Mouse (Mus musculus): Measurements from ENCODE around the gene Pax5. TPM values are rescaled to one million over a fixed set of nuclear protein-coding genes. Genes with fewer than 3 reads are reported as not detected.
A peak's percentile ranks its signal among the peaks of the same experiment; 100 is the strongest.

Pax5 gene
- total and polyA plus RNA-seq, 2 experiments from 2014 or later, result 3.0 to 46.0 TPM

DNA sequence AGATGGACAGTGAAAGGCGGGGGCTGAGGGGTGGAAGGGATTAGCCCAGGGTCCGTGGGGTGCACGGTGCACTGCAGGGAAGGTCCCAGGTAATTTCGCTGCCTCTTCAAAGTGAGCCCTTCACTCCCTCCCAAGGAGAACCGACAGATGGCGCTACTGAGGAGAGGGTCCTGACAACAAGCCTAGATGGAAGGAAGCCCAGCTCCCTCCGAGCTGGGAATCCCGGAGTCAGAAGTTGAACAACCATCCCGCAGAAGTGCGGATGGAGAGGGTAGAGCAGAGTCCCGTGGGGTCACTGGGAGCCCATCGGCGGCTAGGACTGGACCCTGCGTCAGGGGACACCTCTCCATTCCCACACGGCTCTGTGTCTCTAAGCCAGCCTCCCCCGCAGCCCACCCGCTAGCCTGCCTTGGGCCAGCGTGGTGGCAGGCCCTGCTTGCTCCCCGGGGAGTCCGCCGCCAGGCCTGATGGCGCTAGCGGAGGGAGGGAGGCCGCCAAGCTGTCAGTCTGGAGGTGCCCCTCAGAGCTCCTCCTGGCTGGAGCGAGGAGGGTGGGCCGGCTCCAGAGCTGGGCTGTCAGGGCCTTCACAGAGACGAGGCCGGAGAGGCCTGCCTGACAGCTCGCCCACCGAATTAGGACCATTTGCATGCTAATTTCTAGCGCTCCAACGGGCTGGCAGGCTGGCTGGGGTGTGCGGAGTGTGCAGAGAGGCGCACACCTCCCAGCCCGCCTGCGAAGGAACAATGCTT, 152.3 kb downstream of the Pax5 start:
- ATAC-seq (ENCODE audit: low FRiP score), result peak; percentile 67
- no peaks in the 10 kb centered on the region for H3K27me3 ChIP-seq (ENCODE audit: insufficient read depth, low read length)
- 5% methylated on average over 30 of the region's 36 CpGs for WGBS

GRCm38 (mm10) chr4:44556586-44557281, 153.6 kb downstream of the Pax5 start:
- WGBS, result 88% methylated on average over 9 of the region's 9 CpGs
- peak; percentile 41 for TF ChIP-seq CTCF (IDR thresholded peaks at IDR 0.05)

More for the DNA sequence above, 152.3 kb downstream of the Pax5 start:
- H3K27ac ChIP-seq (ENCODE audit: low read depth, low read length), result no peak overlapping the region
- peak overlapping the region; percentile 28 for H3K4me3 ChIP-seq (ENCODE audit: low read depth, low read length)
- H3K4me1 ChIP-seq (ENCODE audit: insufficient read depth, low read length), result peaks cover 4% of the 10 kb centered on the region
- DNase-seq (ENCODE audit: low spot score), result peak; percentile 83
- H3K9me3 ChIP-seq (ENCODE audit: low read length), result no peaks in the 10 kb centered on the region
- no peaks in the 10 kb centered on the region for H3K36me3 ChIP-seq (ENCODE audit: insufficient read depth, low read length)
- peak; percentile 87 for TF ChIP-seq CTCF (IDR thresholded peaks at IDR 0.05)
- peak overlapping the region; percentile 75 for H3K4me2 ChIP-seq (ENCODE audit: low read depth, low read length, poor library complexity, severe bottlenecking)
- peak overlapping the region; percentile 63 for H3K9ac ChIP-seq (replicated peaks; ENCODE audit: low read length, poor library complexity, severe bottlenecking)

DNA sequence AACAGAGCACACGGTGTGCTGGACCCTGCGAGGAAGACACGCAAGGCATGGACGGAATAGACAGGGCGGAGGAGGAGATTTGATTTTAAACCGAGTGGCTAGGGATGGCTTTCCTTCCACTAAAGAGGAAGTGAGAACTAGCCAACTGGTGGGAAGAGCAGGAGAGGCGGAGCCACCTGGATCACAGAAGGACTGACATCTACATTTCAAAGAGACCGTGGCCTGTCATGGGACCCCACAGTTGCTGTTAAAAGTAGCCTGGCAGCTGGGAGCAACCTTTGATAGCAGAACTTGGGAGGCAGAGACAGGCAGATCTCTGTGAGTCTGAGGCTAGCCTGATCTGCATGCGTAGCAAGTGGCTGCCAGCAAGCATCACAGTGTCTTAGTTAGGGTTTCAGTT, 154.7 kb downstream of the Pax5 start:
- no peak overlapping the region for H3K9ac ChIP-seq (replicated peaks; ENCODE audit: low read length, poor library complexity, severe bottlenecking)
- WGBS, result 91% methylated on average over 9 of the region's 9 CpGs
- no peak overlapping the region for H3K4me2 ChIP-seq (ENCODE audit: low read depth, low read length, poor library complexity, severe bottlenecking)
- H3K4me3 ChIP-seq (ENCODE audit: low read depth, low read length), result no peak overlapping the region
- no peak for TF ChIP-seq CTCF (IDR thresholded peaks at IDR 0.05)
- H3K27ac ChIP-seq (ENCODE audit: low read depth, low read length), result no peak overlapping the region
- H3K27me3 ChIP-seq (ENCODE audit: insufficient read depth, low read length), result no peaks in the 10 kb centered on the region
- no peak for ATAC-seq (ENCODE audit: low FRiP score)
- H3K9me3 ChIP-seq (ENCODE audit: low read length), result no peaks in the 10 kb centered on the region
- H3K36me3 ChIP-seq (ENCODE audit: insufficient read depth, low read length), result no peaks in the 10 kb centered on the region
- H3K4me1 ChIP-seq (ENCODE audit: insufficient read depth, low read length), result peaks cover 4% of the 10 kb centered on the region
- DNase-seq (ENCODE audit: low spot score), result no peak

More at GRCm38 (mm10) chr4:44556586-44557281, 153.6 kb downstream of the Pax5 start:
- Histone ChIP-seq H3K9me3 (ENCODE audit: low read length) (no peaks in the 10 kb centered on the region), H3K27me3 (ENCODE audit: insufficient read depth, low read length) (no peaks in the 10 kb centered on the region), H3K9ac (replicated peaks; ENCODE audit: low read length, poor library complexity, severe bottlenecking) (no peak overlapping the region), H3K4me3 (ENCODE audit: low read depth, low read length) (no peak overlapping the region), H3K36me3 (ENCODE audit: insufficient read depth, low read length) (no peaks in the 10 kb centered on the region), H3K4me1 (ENCODE audit: insufficient read depth, low read length) (peaks cover 4% of the 10 kb centered on the region), H3K27ac (ENCODE audit: low read depth, low read length) (no peak overlapping the region), H3K4me2 (ENCODE audit: low read depth, low read length, poor library complexity, severe bottlenecking) (no peak overlapping the region)
- DNase-seq (ENCODE audit: low spot score), result peak; percentile 85
- 0 out of 2 replicates have a peak, but pooled peaks have one; percentile 28 for ATAC-seq (ENCODE audit: low FRiP score)

DNA sequence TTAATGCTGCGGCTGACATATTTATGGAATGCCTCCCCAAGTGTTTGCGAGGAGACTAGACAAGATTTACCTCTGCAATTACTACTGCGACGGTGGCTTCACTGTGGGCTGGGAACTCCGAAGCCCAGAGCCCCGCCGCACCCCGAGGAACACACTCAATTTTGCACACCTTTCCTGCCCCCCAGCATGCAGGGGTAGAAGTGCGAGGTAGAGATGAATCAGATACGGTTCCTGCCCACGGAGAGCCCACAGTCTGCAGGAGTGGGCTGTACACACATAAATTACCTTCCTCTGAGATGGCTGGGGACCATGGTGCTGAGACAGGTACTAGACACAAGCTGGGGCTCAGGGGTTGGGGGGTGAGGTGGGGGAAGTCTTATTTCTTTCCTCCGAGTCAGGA, 158.8 kb downstream of the Pax5 start:
- no peak overlapping the region for H3K4me2 ChIP-seq (ENCODE audit: low read depth, low read length, poor library complexity, severe bottlenecking)
- no peaks in the 10 kb centered on the region for H3K4me1 ChIP-seq (ENCODE audit: insufficient read depth, low read length)
- no peak for TF ChIP-seq CTCF (IDR thresholded peaks at IDR 0.05)
- no peak overlapping the region for H3K27ac ChIP-seq (ENCODE audit: low read depth, low read length)
- no peaks in the 10 kb centered on the region for H3K36me3 ChIP-seq (ENCODE audit: insufficient read depth, low read length)
- WGBS, result 88% methylated on average over 12 of the region's 12 CpGs
- H3K27me3 ChIP-seq (ENCODE audit: insufficient read depth, low read length), result peaks cover 4% of the 10 kb centered on the region; the same call in 1 of the 2 replicates
- no peak for ATAC-seq (ENCODE audit: low FRiP score)
- H3K9me3 ChIP-seq (ENCODE audit: low read length), result no peaks in the 10 kb centered on the region
- no peak overlapping the region for H3K4me3 ChIP-seq (ENCODE audit: low read depth, low read length)
- no peak overlapping the region for H3K9ac ChIP-seq (replicated peaks; ENCODE audit: low read length, poor library complexity, severe bottlenecking)
- DNase-seq (ENCODE audit: low spot score), result no peak

DNA sequence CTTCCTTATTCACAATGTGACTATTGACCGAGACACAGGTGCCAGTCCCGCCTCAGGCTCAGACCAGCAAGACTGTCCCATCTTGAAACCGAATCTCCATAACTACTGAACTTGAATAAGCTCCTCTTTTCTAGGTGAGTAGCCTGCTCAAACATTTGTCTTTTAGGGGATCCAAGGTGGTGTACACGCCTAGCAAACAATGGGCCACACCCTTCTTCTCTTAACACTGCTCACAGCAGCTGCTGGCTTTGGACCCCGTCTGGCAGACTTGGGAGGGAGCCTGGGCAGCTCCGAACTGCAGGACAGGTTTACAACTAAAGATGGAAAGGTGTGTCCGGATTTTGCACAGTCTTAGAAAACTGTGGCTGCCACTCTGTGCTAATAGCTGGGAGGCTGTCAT, 161.3 kb downstream of the Pax5 start:
- H3K9ac ChIP-seq (replicated peaks; ENCODE audit: low read length, poor library complexity, severe bottlenecking), result no peak overlapping the region
- peaks cover 4% of the 10 kb centered on the region; the same call in 1 of the 2 replicates for H3K27me3 ChIP-seq (ENCODE audit: insufficient read depth, low read length)
- no peak overlapping the region for H3K4me3 ChIP-seq (ENCODE audit: low read depth, low read length)
- no peaks in the 10 kb centered on the region for H3K36me3 ChIP-seq (ENCODE audit: insufficient read depth, low read length)
- no peak overlapping the region for H3K27ac ChIP-seq (ENCODE audit: low read depth, low read length)
- H3K4me2 ChIP-seq (ENCODE audit: low read depth, low read length, poor library complexity, severe bottlenecking), result no peak overlapping the region
- no peak for TF ChIP-seq CTCF (IDR thresholded peaks at IDR 0.05)
- no peaks in the 10 kb centered on the region for H3K4me1 ChIP-seq (ENCODE audit: insufficient read depth, low read length)
- DNase-seq (ENCODE audit: low spot score) (no peak), ATAC-seq (ENCODE audit: low FRiP score) (no peak)
- 91% methylated on average over 7 of the region's 7 CpGs for WGBS
- H3K9me3 ChIP-seq (ENCODE audit: low read length), result no peaks in the 10 kb centered on the region

GRCm38 (mm10) chr4:44545669-44546068, 164.6 kb downstream of the Pax5 start:
- no peak for ATAC-seq (ENCODE audit: low FRiP score)
- WGBS, result 48% methylated on average over 8 of the region's 8 CpGs
- no peak overlapping the region for H3K4me2 ChIP-seq (ENCODE audit: low read depth, low read length, poor library complexity, severe bottlenecking)

More at GRCm38 (mm10) chr4:44545669-44546068, 164.6 kb downstream of the Pax5 start:
- no peak for DNase-seq (ENCODE audit: low spot score)
- no peak for TF ChIP-seq CTCF (IDR thresholded peaks at IDR 0.05)
- Histone ChIP-seq H3K4me3 (ENCODE audit: low read depth, low read length) (no peak overlapping the region), H3K36me3 (ENCODE audit: insufficient read depth, low read length) (no peaks in the 10 kb centered on the region), H3K27ac (ENCODE audit: low read depth, low read length) (no peak overlapping the region), H3K4me1 (ENCODE audit: insufficient read depth, low read length) (no peaks in the 10 kb centered on the region), H3K9ac (replicated peaks; ENCODE audit: low read length, poor library complexity, severe bottlenecking) (no peak overlapping the region), H3K9me3 (ENCODE audit: low read length) (no peaks in the 10 kb centered on the region), H3K27me3 (ENCODE audit: insufficient read depth, low read length) (peaks cover 4% of the 10 kb centered on the region; the same call in 1 of the 2 replicates)

Data from midbrain, postnatal 0 days (tissue).